Mouse (Mus musculus) cerebellum, adult 2 months (tissue): ENCODE results near the gene Jagn1.

Experiments
- CTCF ChIP-seq: fragments of 200-500 bp; IDR thresholded peaks from 2 replicates; pipeline ENCODE4 v1.5.1; 2011; ENCODE audit warnings: low read depth, mild to moderate bottlenecking, control low read depth, low read length, moderate library complexity, borderline replicate concordance; ENCODE audit not compliant: insufficient read depth
- POLR2A ChIP-seq: fragments of 200-500 bp; IDR thresholded peaks from 2 replicates; pipeline ENCODE4 v1.6.1; 2011; ENCODE audit warnings: low read length, control low read depth, borderline replicate concordance; ENCODE audit not compliant: insufficient read depth

- TF ChIP-seq POLR2A (no peak), CTCF (no peak)
These were observed 23.2 kb downstream of the Jagn1 start for GRCm38 (mm10) chr6:113465602-113466001.
